Mouse (Mus musculus): ENCODE data around the gene Hemgn.

Hemgn gene

GRCm38 (mm10) chr4:46412113-46412512 lies 1.2 kb downstream of the Hemgn start:
- no peak for DNase-seq

GRCm38 (mm10) chr4:46411489-46411888 lies 1.8 kb downstream of the Hemgn start:
- DNase-seq = no peak

GRCm38 (mm10) chr4:46410677-46411076 lies 2.6 kb downstream of the Hemgn start:
- no peak for DNase-seq

- DNase-seq = no peak
Observed at GRCm38 (mm10) chr4:46406966-46407703, 6.2 kb downstream of the Hemgn start.

- no peak for DNase-seq
Observed at GRCm38 (mm10) chr4:46404042-46404795, 9.1 kb downstream of the Hemgn start.

GRCm38 (mm10) chr4:46398839-46399238 lies 14.5 kb downstream of the Hemgn start:
- no peak for DNase-seq

- DNase-seq = no peak
Observed at GRCm38 (mm10) chr4:46395736-46396135, 17.6 kb downstream of the Hemgn start.

GRCm38 (mm10) chr4:46394388-46394787 lies 18.9 kb downstream of the Hemgn start:
- no peak for DNase-seq

- peak; percentile 77 to 81 for DNase-seq
Observed at GRCm38 (mm10) chr4:46390390-46390970, 22.8 kb downstream of the Hemgn start.

GRCm38 (mm10) chr4:46389612-46390341 lies 23.5 kb downstream of the Hemgn start:
- peak in 1 of 2 experiments; percentile 36 for DNase-seq

- peak; percentile 94 to 96 for DNase-seq
Observed at GRCm38 (mm10) chr4:46389013-46389611, 24.2 kb downstream of the Hemgn start, which contains the start of gene Trmo. Trmo (minus strand) TSS chr4:46389437.

- no peak for DNase-seq
Observed at GRCm38 (mm10) chr4:46388556-46388955, 24.8 kb downstream of the Hemgn start.

GRCm38 (mm10) chr4:46374869-46375368 lies 38.4 kb downstream of the Hemgn start:
- DNase-seq = peak; percentile 86 to 89

- peak; percentile 37 to 43 for DNase-seq
Observed at GRCm38 (mm10) chr4:46374455-46374854, 38.9 kb downstream of the Hemgn start.

- peak; percentile 58 to 70 for DNase-seq
Observed at GRCm38 (mm10) chr4:46371030-46371429, 42.3 kb downstream of the Hemgn start.

GRCm38 (mm10) chr4:46370406-46370805 lies 42.9 kb downstream of the Hemgn start:
- no peak for DNase-seq

GRCm38 (mm10) chr4:46369070-46369469 lies 44.2 kb downstream of the Hemgn start:
- DNase-seq = no peak

GRCm38 (mm10) chr4:46367487-46367959 lies 45.8 kb downstream of the Hemgn start:
- no peak for DNase-seq

GRCm38 (mm10) chr4:46364360-46364759 lies 48.9 kb downstream of the Hemgn start:
- no peak for DNase-seq

GRCm38 (mm10) chr4:46361258-46361657 lies 52.0 kb downstream of the Hemgn start:
- no peak for DNase-seq

- DNase-seq = no peak
Observed at GRCm38 (mm10) chr4:46359539-46360253, 53.6 kb downstream of the Hemgn start.

Measured in cerebellum, postnatal 36 days (tissue).